Mouse (Mus musculus): Measurements from ENCODE around the gene Dock6. TPM values are rescaled to one million over a fixed set of nuclear protein-coding genes. Genes with fewer than 3 reads are reported as not detected.
"Not testable (repeated sequence)": the region's sequence is repeated elsewhere in the genome, so short reads cannot be mapped to it uniquely, and the experiment has no call there.

Dock6 gene
- polyA plus RNA-seq, 1 experiment = 41.5 TPM

DNA sequence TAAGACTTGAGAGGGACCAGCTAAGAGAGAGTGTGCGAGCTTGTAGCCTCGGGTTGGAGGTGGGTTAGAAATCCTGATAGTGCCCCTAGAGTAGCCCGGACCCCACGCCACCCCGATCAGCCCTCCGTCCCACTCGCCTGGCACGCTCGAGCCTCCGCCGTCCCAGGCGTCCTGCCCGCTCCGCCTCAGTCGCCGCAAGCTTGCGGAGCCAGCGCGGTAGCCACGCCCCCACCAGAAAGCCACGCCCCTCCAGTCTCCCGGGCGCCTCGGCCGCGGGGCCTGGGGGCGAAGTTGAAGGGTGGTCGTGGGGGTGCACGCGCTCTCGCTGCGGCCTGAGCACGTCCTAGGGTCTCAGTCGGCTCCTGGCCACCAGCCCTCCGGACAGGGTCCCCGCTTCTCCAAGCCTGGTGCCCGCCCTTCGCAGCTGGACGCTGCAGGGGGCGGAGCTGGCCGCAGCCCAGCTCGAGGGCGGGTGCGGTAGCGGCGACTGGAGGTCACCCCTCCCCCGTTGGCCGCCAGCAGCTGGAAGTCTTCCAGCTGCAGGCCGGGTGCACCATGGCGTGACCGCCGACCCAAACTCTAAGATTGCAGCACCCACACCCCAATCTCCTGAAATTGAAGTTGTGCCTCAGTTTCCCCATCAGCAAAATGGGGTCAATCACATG, 54.0 kb downstream of the Dock6 start, which contains the start of gene Kank2:
Gene Kank2, minus strand, starts transcription at position 400 of the 665 bp plus-strand sequence.
- H3K36me3 ChIP-seq (ENCODE audit: control insufficient read depth, insufficient read depth, low read length) = no peaks in the 10 kb centered on the region

GRCm38 (mm10) chr9:21797921-21798344, 54.5 kb downstream of the Dock6 start:
- Histone ChIP-seq H3K27ac (ENCODE audit: control insufficient read depth, insufficient read depth, low read depth, low read length) (peak overlapping the region; percentile 14), H3K36me3 (ENCODE audit: control insufficient read depth, insufficient read depth, low read length) (no peaks in the 10 kb centered on the region), H3K27me3 (ENCODE audit: control insufficient read depth, insufficient read depth, low read length) (no peaks in the 10 kb centered on the region), H3K4me3 (ENCODE audit: control insufficient read depth, low read depth, low read length) (peak overlapping the region; percentile 74), H3K4me1 (ENCODE audit: control insufficient read depth, insufficient read depth, low read length) (peaks cover 6% of the 10 kb centered on the region)
- TF ChIP-seq POLR2A (IDR thresholded peaks at IDR 0.05; ENCODE audit: control insufficient read depth, low read depth, low read length) = no peak
- TF ChIP-seq CTCF (IDR thresholded peaks at IDR 0.05; ENCODE audit: control insufficient read depth, insufficient read depth, insufficient replicate concordance, low read depth, low read length) = no peak

More for the DNA sequence above, 54.0 kb downstream of the Dock6 start, which contains the start of gene Kank2:
- H3K4me1 ChIP-seq (ENCODE audit: control insufficient read depth, insufficient read depth, low read length) = peaks cover 6% of the 10 kb centered on the region
- H3K4me3 ChIP-seq (ENCODE audit: control insufficient read depth, low read depth, low read length) = peak within 1 kb of the TSS; percentile 74
- no peaks in the 10 kb centered on the region for H3K27me3 ChIP-seq (ENCODE audit: control insufficient read depth, insufficient read depth, low read length)
- peak within 1 kb of the TSS; percentile 54 for H3K27ac ChIP-seq (ENCODE audit: control insufficient read depth, insufficient read depth, low read depth, low read length)
- TF ChIP-seq POLR2A (IDR thresholded peaks at IDR 0.05; ENCODE audit: control insufficient read depth, low read depth, low read length) = peak; percentile 72
- no peak for TF ChIP-seq CTCF (IDR thresholded peaks at IDR 0.05; ENCODE audit: control insufficient read depth, insufficient read depth, insufficient replicate concordance, low read depth, low read length)

DNA sequence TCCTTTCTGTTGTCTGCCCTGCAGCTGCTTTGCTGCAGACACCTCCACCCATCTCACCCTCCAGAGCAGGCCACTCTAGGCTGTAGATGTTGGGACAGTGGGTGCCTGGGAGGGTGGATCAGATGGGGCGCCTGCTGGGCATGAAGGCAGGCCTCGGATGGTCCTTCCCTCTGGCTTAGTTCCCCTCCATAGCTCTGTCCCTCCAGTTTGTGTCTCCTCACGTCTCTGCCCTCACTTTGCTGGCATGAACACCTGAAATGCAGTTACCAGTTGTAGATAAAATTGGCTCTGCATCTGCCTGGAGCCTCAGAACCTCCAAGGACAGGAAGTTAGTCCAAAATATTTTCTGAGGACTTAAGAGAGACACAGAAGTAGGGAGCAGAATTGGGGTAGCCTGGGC, 55.5 kb downstream of the Dock6 start:
- H3K36me3 ChIP-seq (ENCODE audit: control insufficient read depth, insufficient read depth, low read length) = no peaks in the 10 kb centered on the region
- H3K27me3 ChIP-seq (ENCODE audit: control insufficient read depth, insufficient read depth, low read length) = no peaks in the 10 kb centered on the region
- peaks cover 6% of the 10 kb centered on the region for H3K4me1 ChIP-seq (ENCODE audit: control insufficient read depth, insufficient read depth, low read length)
- TF ChIP-seq POLR2A (IDR thresholded peaks at IDR 0.05; ENCODE audit: control insufficient read depth, low read depth, low read length) (no peak), CTCF (IDR thresholded peaks at IDR 0.05; ENCODE audit: control insufficient read depth, insufficient read depth, insufficient replicate concordance, low read depth, low read length) (no peak)
- no peak overlapping the region for H3K27ac ChIP-seq (ENCODE audit: control insufficient read depth, insufficient read depth, low read depth, low read length)
- no peak overlapping the region for H3K4me3 ChIP-seq (ENCODE audit: control insufficient read depth, low read depth, low read length)

- Histone ChIP-seq H3K27ac (ENCODE audit: control insufficient read depth, insufficient read depth, low read depth, low read length) (no peak overlapping the region), H3K36me3 (ENCODE audit: control insufficient read depth, insufficient read depth, low read length) (no peaks in the 10 kb centered on the region)
Observed at GRCm38 (mm10) chr9:21796259-21796658, 56.2 kb downstream of the Dock6 start.

GRCm38 (mm10) chr9:21795579-21795978, 56.9 kb downstream of the Dock6 start:
- Histone ChIP-seq H3K27ac (ENCODE audit: control insufficient read depth, insufficient read depth, low read depth, low read length) (no peak overlapping the region), H3K4me1 (ENCODE audit: control insufficient read depth, insufficient read depth, low read length) (peaks cover 6% of the 10 kb centered on the region), H3K4me3 (ENCODE audit: control insufficient read depth, low read depth, low read length) (no peak overlapping the region), H3K36me3 (ENCODE audit: control insufficient read depth, insufficient read depth, low read length) (no peaks in the 10 kb centered on the region), H3K27me3 (ENCODE audit: control insufficient read depth, insufficient read depth, low read length) (no peaks in the 10 kb centered on the region)
- TF ChIP-seq CTCF (IDR thresholded peaks at IDR 0.05; ENCODE audit: control insufficient read depth, insufficient read depth, insufficient replicate concordance, low read depth, low read length) (no peak), POLR2A (IDR thresholded peaks at IDR 0.05; ENCODE audit: control insufficient read depth, low read depth, low read length) (no peak)

More at GRCm38 (mm10) chr9:21796259-21796658, 56.2 kb downstream of the Dock6 start:
- Histone ChIP-seq H3K4me3 (ENCODE audit: control insufficient read depth, low read depth, low read length) (no peak overlapping the region), H3K27me3 (ENCODE audit: control insufficient read depth, insufficient read depth, low read length) (no peaks in the 10 kb centered on the region), H3K4me1 (ENCODE audit: control insufficient read depth, insufficient read depth, low read length) (peaks cover 6% of the 10 kb centered on the region)
- TF ChIP-seq POLR2A (IDR thresholded peaks at IDR 0.05; ENCODE audit: control insufficient read depth, low read depth, low read length) (no peak), CTCF (IDR thresholded peaks at IDR 0.05; ENCODE audit: control insufficient read depth, insufficient read depth, insufficient replicate concordance, low read depth, low read length) (no peak)

DNA sequence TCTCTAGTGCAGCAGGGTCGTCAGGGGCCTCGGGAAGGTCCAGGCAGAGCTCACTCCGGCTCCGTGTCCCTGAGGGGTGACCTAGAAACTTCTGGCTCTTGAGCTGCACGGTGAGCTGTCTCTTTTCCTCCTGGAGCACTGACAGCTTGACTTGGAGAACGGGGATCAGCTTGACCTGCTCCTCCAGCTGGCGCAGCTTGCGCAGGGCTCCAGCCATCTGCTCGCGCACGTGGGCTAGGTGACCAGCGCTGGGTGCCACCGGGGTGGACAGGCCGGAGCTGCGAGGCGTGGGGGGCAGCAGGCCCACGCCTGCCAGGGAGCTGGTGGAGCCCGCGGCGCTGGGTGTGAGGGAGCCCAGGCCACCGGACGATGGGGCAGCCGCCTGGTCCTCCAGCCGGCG, 57.5 kb downstream of the Dock6 start:
- no peaks in the 10 kb centered on the region for H3K27me3 ChIP-seq (ENCODE audit: control insufficient read depth, insufficient read depth, low read length)
- no peak overlapping the region for H3K4me3 ChIP-seq (ENCODE audit: control insufficient read depth, low read depth, low read length)
- no peak for TF ChIP-seq POLR2A (IDR thresholded peaks at IDR 0.05; ENCODE audit: control insufficient read depth, low read depth, low read length)
- TF ChIP-seq CTCF (IDR thresholded peaks at IDR 0.05; ENCODE audit: control insufficient read depth, insufficient read depth, insufficient replicate concordance, low read depth, low read length) = no peak
- peaks cover 6% of the 10 kb centered on the region for H3K4me1 ChIP-seq (ENCODE audit: control insufficient read depth, insufficient read depth, low read length)
- H3K27ac ChIP-seq (ENCODE audit: control insufficient read depth, insufficient read depth, low read depth, low read length) = no peak overlapping the region
- H3K36me3 ChIP-seq (ENCODE audit: control insufficient read depth, insufficient read depth, low read length) = no peaks in the 10 kb centered on the region

DNA sequence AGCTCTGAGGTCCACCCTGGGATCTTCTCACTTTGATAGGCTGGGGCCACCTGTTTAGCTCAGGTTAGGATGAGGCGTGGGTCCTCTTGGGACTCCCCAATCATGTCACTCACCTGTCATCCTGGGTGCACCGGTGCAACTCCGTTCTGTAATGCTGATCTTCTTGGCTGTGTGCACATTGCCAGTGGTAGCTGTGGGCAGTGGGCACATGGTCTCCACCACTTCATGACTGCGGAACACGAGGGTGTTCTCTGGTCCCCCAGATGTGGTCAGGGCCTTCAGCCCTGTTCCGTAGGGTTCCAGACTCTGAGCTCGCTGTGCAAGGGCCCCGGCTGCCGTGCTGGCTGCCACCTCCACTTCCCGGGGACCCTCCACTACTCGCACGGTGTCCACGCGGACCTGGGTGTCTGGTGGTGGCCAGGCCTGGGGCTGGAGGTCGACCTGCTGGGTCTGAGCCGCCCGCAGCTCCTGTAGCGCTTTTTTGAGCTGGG, 58.0 kb downstream of the Dock6 start:
- H3K4me3 ChIP-seq (ENCODE audit: control insufficient read depth, low read depth, low read length) = no peak overlapping the region
- no peaks in the 10 kb centered on the region for H3K36me3 ChIP-seq (ENCODE audit: control insufficient read depth, insufficient read depth, low read length)
- H3K4me1 ChIP-seq (ENCODE audit: control insufficient read depth, insufficient read depth, low read length) = peaks cover 6% of the 10 kb centered on the region

DNA sequence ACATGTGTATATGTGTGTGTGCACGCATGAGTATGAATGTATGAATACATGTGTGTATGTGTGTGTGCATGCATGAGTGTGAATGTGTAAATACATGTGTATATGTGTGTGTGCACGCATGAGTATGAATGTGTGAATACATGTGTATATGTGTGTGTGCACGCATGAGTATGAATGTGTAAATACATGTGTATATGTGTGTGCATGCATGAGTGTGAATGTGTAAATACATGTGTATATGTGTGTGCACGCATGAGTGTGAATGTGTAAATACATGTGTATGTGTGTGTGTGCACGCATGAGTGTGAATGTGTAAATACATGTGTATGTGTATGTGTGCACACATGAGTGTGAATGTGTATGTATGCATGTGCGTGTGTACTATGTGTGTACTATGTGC, 58.9 kb downstream of the Dock6 start:
- not testable (repeated sequence) for H3K27ac ChIP-seq (ENCODE audit: control insufficient read depth, insufficient read depth, low read depth, low read length); H3K4me3 ChIP-seq (ENCODE audit: control insufficient read depth, low read depth, low read length); H3K4me1 ChIP-seq (ENCODE audit: control insufficient read depth, insufficient read depth, low read length); H3K36me3 ChIP-seq (ENCODE audit: control insufficient read depth, insufficient read depth, low read length); H3K27me3 ChIP-seq (ENCODE audit: control insufficient read depth, insufficient read depth, low read length)

More for the DNA sequence above, 58.0 kb downstream of the Dock6 start:
- Histone ChIP-seq H3K27ac (ENCODE audit: control insufficient read depth, insufficient read depth, low read depth, low read length) (no peak overlapping the region), H3K27me3 (ENCODE audit: control insufficient read depth, insufficient read depth, low read length) (no peaks in the 10 kb centered on the region)
- TF ChIP-seq CTCF (IDR thresholded peaks at IDR 0.05; ENCODE audit: control insufficient read depth, insufficient read depth, insufficient replicate concordance, low read depth, low read length) (no peak), POLR2A (IDR thresholded peaks at IDR 0.05; ENCODE audit: control insufficient read depth, low read depth, low read length) (no peak)
